Mouse (Mus musculus) erythroblast, embryonic 14.5 days (primary cell): Measurements from ENCODE around the gene Slc22a23. TPM values are rescaled to one million over a fixed set of nuclear protein-coding genes. Genes with fewer than 3 reads are reported as not detected.

ENCODE experiments used
- H3K27me3 ChIP-seq: 2 replicates; pipeline ENCODE4 v1.6.1; 2012; ENCODE audit warnings: inconsistent platforms; ENCODE audit not compliant: control insufficient read depth
- H3K36me3 ChIP-seq: 2 replicates; pipeline ENCODE4 v1.6.1; 2012; ENCODE audit warnings: mild to moderate bottlenecking, inconsistent platforms; ENCODE audit not compliant: control insufficient read depth
- H3K4me1 ChIP-seq: 2 replicates; pipeline ENCODE4 v1.6.1; 2012; ENCODE audit warnings: inconsistent platforms; ENCODE audit not compliant: control insufficient read depth
- H3K4me3 ChIP-seq: replicated peaks from 2 replicates; pipeline ENCODE3; 2012; ENCODE audit warnings: moderate library complexity, mild to moderate bottlenecking, inconsistent platforms
- H3K9me3 ChIP-seq: 2 replicates; pipeline ENCODE4 v1.6.1; 2012; ENCODE audit warnings: low read length, inconsistent platforms, mixed read lengths; ENCODE audit not compliant: control insufficient read depth
- GATA1 ChIP-seq: IDR thresholded peaks from 2 replicates; pipeline ENCODE4 v1.6.1; 2012; ENCODE audit warnings: low read length, inconsistent platforms, mixed read lengths
- TAL1 ChIP-seq: IDR thresholded peaks from 3 replicates; pipeline ENCODE4 v1.6.1; 2012; ENCODE audit warnings: low read length, inconsistent platforms, mixed read lengths
- polyA plus RNA-seq: library from polyadenylated mRNA; stranded (reverse); fragments of >175 nt; gene quantifications from 2 replicates; pipeline ENCODE4 v1.2.3, GENCODE M21; 2012

The Slc22a23 gene
- polyA plus RNA-seq, 1 experiment: 14.3 TPM

DNA sequence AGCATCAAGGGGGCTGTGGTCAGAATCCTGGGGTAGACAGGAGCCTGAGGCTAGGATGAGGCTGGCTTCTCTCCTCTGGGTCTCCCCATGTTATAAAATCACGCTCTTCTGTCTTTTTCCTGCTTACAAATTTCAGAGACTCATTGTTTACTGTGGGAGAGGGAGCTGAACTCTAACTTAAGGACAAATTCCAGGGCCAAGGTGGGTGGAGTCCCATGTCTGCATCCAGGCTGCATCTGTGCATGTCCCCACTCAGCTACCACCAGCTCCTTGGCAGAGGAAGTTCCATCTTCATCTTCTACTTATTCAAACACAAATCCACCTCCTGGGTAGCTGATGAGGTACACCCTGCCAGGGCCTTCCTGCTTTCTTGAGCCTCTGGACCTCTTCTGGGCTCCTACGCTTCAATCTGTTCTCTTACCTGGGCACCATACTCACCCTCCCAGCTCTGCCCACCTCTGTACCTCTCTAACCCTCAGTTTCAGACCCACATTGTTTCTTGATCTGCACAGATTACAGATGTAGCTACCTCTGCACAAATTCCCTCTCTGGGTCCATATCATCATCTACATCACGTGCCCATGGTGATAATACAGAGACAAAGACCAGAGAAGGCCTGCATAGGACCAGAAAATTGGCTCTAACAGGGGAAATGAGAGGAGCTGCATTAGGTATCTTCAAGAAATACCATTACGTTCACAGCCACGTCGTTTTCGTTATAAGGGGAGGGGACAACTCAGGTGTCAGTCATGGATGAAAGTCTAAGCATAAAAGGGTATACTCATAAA lies 13.4 kb downstream of the Slc22a23 start:
- H3K27me3 ChIP-seq: no peaks in the 10 kb centered on the region
- H3K9me3 ChIP-seq: no peaks in the 10 kb centered on the region
- TF ChIP-seq TAL1 (no peak), GATA1 (no peak)
- peak overlapping the region; percentile 62 for H3K4me3 ChIP-seq
- H3K4me1 ChIP-seq: peaks cover 100% of the 10 kb centered on the region
- peaks cover 98% of the 10 kb centered on the region for H3K36me3 ChIP-seq

DNA sequence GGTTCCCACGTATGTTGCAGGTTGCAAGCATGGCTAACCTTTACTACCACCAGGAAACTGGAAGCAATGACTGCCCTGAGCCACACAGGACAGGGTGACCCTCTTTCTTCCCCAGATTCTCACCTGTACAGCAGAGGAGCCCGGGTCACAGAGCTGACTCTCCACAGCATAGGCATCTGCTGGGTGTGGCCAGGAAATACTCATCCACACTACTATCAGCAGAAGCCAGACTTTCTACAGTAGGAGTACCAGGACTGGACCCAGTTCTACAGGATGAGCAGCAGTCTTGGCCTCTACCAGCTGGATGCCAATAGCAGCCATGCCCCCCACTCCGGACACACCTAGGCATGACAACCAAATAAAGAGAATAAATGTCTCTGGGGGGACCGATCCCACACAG lies 15.4 kb downstream of the Slc22a23 start:
- H3K4me1 ChIP-seq: peaks cover 99% of the 10 kb centered on the region
- no peaks in the 10 kb centered on the region for H3K9me3 ChIP-seq
- H3K4me3 ChIP-seq: peak overlapping the region; percentile 62
- H3K27me3 ChIP-seq: no peaks in the 10 kb centered on the region
- H3K36me3 ChIP-seq: peaks cover 98% of the 10 kb centered on the region
- TF ChIP-seq TAL1: peak; percentile 87
- peak; percentile 32; the same call in 1 of the 2 replicates for TF ChIP-seq GATA1

DNA sequence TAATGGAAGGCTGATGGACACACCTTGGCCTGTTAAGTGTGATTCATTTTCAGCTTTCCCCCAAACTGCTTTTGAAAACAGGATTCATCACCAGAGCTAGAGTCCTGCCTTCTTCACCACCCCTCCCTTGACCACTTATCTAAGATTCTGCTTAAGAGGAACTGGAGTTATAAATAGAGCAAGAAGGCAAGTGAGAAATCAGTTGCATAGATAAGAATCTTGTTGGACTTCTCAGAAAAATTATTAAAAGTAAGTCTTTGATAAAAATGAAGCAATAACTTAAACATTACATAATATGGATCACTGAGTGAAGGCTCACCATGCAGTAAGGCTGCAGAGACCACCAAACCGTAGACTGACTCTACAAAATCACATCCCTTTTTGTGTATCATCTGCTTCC lies 18.0 kb downstream of the Slc22a23 start:
- H3K4me1 ChIP-seq: peaks cover 99% of the 10 kb centered on the region
- H3K27me3 ChIP-seq: no peaks in the 10 kb centered on the region
- H3K36me3 ChIP-seq: peaks cover 100% of the 10 kb centered on the region
- TF ChIP-seq TAL1: no peak
- no peak for TF ChIP-seq GATA1
- H3K9me3 ChIP-seq: no peaks in the 10 kb centered on the region
- no peak overlapping the region for H3K4me3 ChIP-seq

DNA sequence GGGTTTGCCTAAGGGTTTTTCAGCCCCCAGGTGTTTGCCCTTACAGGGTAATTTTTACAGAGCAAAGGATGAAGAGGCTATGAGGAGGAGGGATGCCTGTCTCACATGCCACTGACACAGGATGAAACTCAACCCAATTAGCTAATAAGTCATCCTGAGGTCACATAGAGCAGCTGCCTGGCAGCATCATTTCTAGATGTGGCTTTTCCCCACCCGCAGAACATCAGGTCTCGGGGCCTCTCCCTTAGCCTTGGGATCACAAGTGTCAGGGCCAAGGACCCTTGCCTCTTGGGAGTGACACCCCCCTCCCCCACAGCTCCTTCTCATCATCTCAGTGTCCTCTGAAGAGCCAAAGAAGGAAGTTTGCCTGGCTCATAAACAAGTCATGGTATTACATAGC lies 21.6 kb downstream of the Slc22a23 start:
- TF ChIP-seq GATA1 (no peak), TAL1 (no peak)
- no peaks in the 10 kb centered on the region for H3K27me3 ChIP-seq
- no peaks in the 10 kb centered on the region for H3K9me3 ChIP-seq
- no peak overlapping the region for H3K4me3 ChIP-seq
- peaks cover 94% of the 10 kb centered on the region for H3K4me1 ChIP-seq
- peaks cover 100% of the 10 kb centered on the region for H3K36me3 ChIP-seq

DNA sequence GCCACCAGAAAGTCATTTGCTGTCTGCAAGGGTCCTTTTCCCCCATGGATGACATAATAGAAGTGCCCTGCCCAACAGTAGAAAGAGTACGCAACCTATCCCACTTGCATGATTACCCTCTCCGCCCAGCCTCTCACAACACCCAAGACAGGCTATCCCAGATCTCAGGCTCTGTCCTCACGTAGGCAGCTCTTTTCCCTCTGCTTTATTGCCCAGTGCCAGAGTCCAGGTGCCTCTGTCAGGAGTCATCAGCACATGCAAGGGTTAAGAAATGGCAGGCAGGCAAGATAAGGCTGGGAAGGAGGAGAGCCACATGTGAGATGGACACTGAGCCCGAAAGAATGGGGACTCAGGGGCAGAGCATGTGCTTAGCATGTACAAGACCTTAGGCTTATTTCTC lies 24.5 kb downstream of the Slc22a23 start:
- peaks cover 99% of the 10 kb centered on the region for H3K36me3 ChIP-seq
- H3K27me3 ChIP-seq: no peaks in the 10 kb centered on the region
- H3K9me3 ChIP-seq: no peaks in the 10 kb centered on the region
- H3K4me3 ChIP-seq: no peak overlapping the region
- TF ChIP-seq GATA1 (no peak), TAL1 (no peak)
- peaks cover 91% of the 10 kb centered on the region for H3K4me1 ChIP-seq

DNA sequence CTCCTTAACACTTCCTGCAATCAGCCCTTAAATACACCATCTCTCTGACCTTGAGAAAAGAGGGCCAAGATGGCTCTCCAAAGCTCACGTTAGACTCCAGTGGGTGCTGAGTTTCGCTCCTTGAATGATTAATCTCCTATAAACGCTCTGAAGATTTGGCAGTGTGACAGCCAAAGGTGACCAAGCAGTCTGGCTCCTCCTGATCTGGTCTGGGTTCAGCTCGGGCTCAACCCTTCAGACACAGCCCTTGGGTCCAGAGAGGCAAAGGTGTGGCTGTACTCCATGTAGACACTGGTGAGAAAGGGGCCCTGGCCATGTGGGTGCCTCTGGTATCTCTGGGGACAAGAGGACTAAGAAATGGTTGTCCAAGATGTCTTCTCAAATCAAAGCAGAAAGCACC lies 27.9 kb downstream of the Slc22a23 start:
- Histone ChIP-seq H3K27me3 (no peaks in the 10 kb centered on the region), H3K4me3 (no peak overlapping the region), H3K9me3 (no peaks in the 10 kb centered on the region), H3K36me3 (peaks cover 97% of the 10 kb centered on the region), H3K4me1 (peaks cover 92% of the 10 kb centered on the region)
- no peak for TF ChIP-seq GATA1
- no peak for TF ChIP-seq TAL1

DNA sequence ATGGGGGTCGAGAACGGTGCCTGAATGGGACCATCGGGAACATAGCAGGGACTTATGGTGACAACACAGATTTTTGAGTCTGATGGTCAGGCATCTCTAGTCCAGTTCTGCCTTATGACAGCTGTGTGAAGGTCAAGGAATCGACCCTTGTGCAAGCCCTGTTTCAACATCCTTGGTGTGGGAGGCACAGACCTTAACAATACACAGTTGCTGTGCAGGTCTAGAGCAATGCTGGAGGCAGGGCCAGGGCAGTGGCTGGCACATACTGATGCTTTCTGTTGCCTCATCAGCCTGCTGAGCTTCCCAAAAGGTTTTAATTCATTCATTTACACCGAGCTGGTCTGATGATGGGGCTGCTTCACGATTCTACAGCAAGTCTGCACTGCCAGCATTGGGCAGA lies 28.5 kb downstream of the Slc22a23 start:
- Histone ChIP-seq H3K36me3 (peaks cover 95% of the 10 kb centered on the region), H3K9me3 (no peaks in the 10 kb centered on the region), H3K27me3 (no peaks in the 10 kb centered on the region), H3K4me3 (no peak overlapping the region), H3K4me1 (peaks cover 95% of the 10 kb centered on the region)
- no peak for TF ChIP-seq GATA1
- TF ChIP-seq TAL1: no peak

DNA sequence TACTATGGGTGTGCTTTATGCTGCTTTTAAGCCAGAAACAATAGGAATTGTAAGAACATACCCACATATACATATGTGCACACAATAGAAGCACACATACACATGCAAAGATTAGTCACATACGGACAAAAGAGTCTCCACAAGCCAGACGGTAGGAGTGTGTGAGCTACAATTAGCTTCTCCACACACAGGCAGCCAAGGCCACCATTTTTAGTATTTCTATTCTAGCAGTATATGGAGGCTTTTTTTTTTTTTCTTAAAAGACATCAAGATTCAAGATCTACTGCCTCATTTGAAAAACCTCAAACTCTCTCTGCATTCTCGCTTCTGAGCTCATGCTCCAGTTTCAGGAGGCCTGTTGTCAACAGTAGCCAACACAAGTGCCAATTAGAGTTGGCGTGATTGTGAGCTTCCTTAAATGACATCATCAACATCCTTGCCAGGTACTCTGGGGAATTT lies 31.9 kb downstream of the Slc22a23 start:
- H3K27me3 ChIP-seq: no peaks in the 10 kb centered on the region
- peaks cover 89% of the 10 kb centered on the region for H3K36me3 ChIP-seq
- H3K4me3 ChIP-seq: peak overlapping the region; percentile 32
- peaks cover 95% of the 10 kb centered on the region for H3K4me1 ChIP-seq
- H3K9me3 ChIP-seq: no peaks in the 10 kb centered on the region
- TF ChIP-seq GATA1 (no peak), TAL1 (no peak)

DNA sequence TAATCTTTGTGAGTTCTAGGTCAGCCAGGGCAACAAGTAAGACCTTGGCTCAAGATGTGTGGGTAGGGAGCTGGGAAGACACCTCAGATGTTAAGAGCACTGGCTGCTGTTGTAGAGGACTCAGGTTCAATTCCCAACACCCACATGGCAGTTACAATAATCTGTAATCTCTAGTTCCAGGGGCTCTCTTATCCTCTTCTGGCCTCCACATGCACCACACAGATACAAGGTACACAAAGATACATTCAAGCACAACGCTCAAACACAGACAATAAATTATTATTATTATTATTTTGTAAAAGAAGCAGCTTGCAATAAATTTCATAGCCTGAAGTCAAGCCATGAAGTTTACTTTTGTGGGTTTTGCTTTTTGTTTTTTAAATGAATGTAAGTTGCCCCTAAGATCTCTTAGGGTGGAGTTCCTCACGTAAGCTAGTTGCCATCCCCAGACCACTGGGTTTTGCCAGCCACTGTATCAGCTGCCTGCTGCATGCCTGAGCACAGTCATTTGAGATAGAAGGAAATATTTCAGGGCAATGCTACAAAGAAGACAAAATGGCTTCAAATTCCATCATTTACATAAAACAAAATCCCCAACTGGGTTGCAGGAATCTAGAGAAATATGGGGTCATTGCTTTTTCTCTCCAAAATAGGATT lies 32.5 kb downstream of the Slc22a23 start:
- peak overlapping the region; percentile 32 for H3K4me3 ChIP-seq
- TF ChIP-seq TAL1 (peak; percentile 67), GATA1 (peak; percentile 61)
- H3K36me3 ChIP-seq: peaks cover 89% of the 10 kb centered on the region
- no peaks in the 10 kb centered on the region for H3K27me3 ChIP-seq
- H3K9me3 ChIP-seq: no peaks in the 10 kb centered on the region
- peaks cover 96% of the 10 kb centered on the region for H3K4me1 ChIP-seq
